Mouse (Mus musculus): ENCODE results near the gene Unc119. TPM values are rescaled to one million over a fixed set of nuclear protein-coding genes. Genes with fewer than 3 reads are reported as not detected.

Gene Unc119
- polyA plus RNA-seq (2014; fragmentation: Nextera tagmentation; extraction: Ambion mirVana): 66.2 and 73.1 TPM in 2 replicates

DNA sequence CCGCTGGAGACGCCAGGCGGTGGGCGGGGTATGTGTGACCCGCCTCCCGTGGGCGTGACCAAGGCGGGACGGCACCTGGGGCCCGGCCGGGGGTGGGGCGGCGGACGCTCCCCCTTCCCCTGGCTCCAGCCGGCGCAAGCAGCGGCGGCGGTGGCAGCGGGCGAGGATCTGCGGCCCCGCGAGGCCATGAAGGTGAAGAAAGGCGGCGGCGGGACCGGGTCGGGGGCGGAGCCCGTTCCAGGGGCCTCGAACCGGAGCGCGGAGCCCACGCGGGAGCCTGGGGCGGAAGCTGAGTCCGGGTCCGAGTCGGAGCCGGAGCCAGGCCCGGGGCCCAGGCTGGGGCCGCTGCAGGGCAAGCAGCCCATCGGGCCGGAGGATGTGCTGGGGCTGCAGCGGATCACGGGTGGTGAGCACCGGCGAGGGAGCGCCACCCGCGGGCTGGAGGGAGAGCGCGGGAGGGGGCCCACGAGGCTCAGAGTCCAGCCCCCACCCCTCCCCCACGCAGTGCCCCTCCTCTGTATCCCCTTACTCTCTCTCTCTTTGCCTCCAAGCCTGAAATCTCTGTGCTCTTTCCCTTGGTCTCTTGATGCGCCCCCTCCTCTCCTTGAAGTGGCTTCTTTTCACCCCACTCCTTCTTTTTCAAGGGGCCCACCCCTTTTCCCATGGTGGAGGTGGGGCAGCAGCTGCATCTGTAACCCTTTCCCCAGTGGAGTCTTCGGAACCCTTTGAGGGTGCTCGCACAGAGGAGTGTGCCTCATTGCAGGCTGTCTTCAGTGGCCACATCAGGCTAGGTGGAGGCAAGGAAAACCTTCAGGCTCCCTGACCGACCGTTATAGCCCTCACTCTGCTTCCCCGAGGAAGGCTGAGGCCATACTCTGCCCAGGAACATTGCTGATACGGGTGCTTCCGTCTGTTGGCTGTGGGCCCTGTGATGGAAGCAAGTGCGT is at the start of gene Unc119:
TSS of gene Unc119 (plus strand) at position 102 of the 947 bp plus-strand sequence.
- H3K9ac ChIP-seq (ENCODE audit: low read depth, low read length): peak within 1 kb of the TSS; percentile 94
- H3K9me3 ChIP-seq (ENCODE audit: control insufficient read depth, low read length): no peaks in the 10 kb centered on the region
- peak within 1 kb of the TSS; percentile 90 for H3K4me3 ChIP-seq (ENCODE audit: low read depth, low read length)
- H3K4me2 ChIP-seq (replicated peaks; ENCODE audit: low read depth, low read length): peak within 1 kb of the TSS; percentile 82
- 0 out of 2 replicates have a peak, but pooled peaks cover 3% of the 10 kb centered on the region for H3K36me3 ChIP-seq (ENCODE audit: control insufficient read depth, insufficient read depth, low read length)
- DNase-seq (ENCODE audit: low spot score): peak; percentile 87
- H3K4me1 ChIP-seq (replicated peaks; ENCODE audit: control insufficient read depth, insufficient read depth, low read length): peaks cover 4% of the 10 kb centered on the region; the same call in 1 of the 2 replicates
- H3K27ac ChIP-seq (ENCODE audit: low read depth, low read length): peak within 1 kb of the TSS; percentile 86
- peak; percentile 82 for ATAC-seq (ENCODE audit: low FRiP score)
- no peaks in the 10 kb centered on the region for H3K27me3 ChIP-seq (ENCODE audit: control insufficient read depth, insufficient read depth, low read length)
- 1% methylated on average over 64 of the region's 66 CpGs for WGBS

DNA sequence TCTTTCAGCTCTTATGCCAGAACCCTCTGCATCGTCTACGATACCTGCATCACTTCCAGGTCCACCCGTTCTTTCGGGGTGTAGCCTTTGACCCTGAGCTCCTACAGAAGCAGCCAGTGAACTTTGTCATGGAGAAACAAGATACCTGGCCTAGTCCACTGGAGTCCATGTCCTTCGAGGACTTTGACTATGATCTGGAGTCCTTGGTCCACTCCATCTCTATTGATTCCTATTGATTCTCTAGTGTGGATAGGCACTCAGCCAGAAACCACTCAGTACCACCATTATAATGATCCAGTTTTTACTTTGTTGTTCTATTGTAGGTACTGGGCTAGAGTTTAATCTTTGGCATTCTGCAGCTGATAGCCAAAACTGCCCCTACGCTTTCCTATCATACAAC is 48.7 kb upstream of the Unc119 start:
- DNase-seq (ENCODE audit: low spot score): no peak
- H3K27me3 ChIP-seq (ENCODE audit: control insufficient read depth, insufficient read depth, low read length): no peaks in the 10 kb centered on the region
- H3K4me2 ChIP-seq (replicated peaks; ENCODE audit: low read depth, low read length): no peak overlapping the region
- no peak overlapping the region for H3K4me3 ChIP-seq (ENCODE audit: low read depth, low read length)
- no peak overlapping the region for H3K9ac ChIP-seq (ENCODE audit: low read depth, low read length)
- WGBS: 97% methylated on average over 6 of the region's 6 CpGs
- peaks cover 4% of the 10 kb centered on the region; the same call in 1 of the 2 replicates for H3K36me3 ChIP-seq (ENCODE audit: control insufficient read depth, insufficient read depth, low read length)
- no peaks in the 10 kb centered on the region for H3K4me1 ChIP-seq (replicated peaks; ENCODE audit: control insufficient read depth, insufficient read depth, low read length)
- H3K27ac ChIP-seq (ENCODE audit: low read depth, low read length): no peak overlapping the region
- no peaks in the 10 kb centered on the region for H3K9me3 ChIP-seq (ENCODE audit: control insufficient read depth, low read length)
- no peak for ATAC-seq (ENCODE audit: low FRiP score)

DNA sequence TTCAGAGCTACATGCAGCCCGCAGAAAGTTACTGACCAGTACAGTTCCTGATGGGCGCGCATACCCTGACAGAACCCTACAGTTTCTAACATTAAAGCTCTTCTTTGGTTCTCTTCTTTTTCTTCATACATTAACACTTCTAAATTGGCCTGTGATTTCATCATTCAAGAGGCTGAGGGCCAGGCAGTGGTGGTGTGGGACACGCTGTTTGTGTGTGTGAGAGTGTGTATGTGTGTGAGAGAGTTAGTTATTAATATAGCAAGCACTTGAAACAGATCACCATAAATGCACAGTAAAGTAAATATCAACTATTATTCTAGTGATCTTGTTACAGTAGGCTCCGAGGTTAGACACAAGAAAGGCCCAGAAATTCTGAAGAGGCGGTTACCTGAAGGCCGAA is 42.4 kb upstream of the Unc119 start:
- Histone ChIP-seq H3K27me3 (ENCODE audit: control insufficient read depth, insufficient read depth, low read length) (no peaks in the 10 kb centered on the region), H3K4me1 (replicated peaks; ENCODE audit: control insufficient read depth, insufficient read depth, low read length) (no peaks in the 10 kb centered on the region), H3K36me3 (ENCODE audit: control insufficient read depth, insufficient read depth, low read length) (peaks cover 9% of the 10 kb centered on the region), H3K4me3 (ENCODE audit: low read depth, low read length) (peak overlapping the region; percentile 79), H3K4me2 (replicated peaks; ENCODE audit: low read depth, low read length) (peak overlapping the region; percentile 75), H3K9me3 (ENCODE audit: control insufficient read depth, low read length) (no peaks in the 10 kb centered on the region), H3K27ac (ENCODE audit: low read depth, low read length) (no peak overlapping the region), H3K9ac (ENCODE audit: low read depth, low read length) (0 out of 2 replicates have a peak overlapping the region, but pooled peaks have one; percentile 75)
- WGBS: 72% methylated on average over 7 of the region's 7 CpGs
- DNase-seq (ENCODE audit: low spot score) (no peak), ATAC-seq (ENCODE audit: low FRiP score) (0 out of 2 replicates have a peak, but pooled peaks have one; percentile 7)

DNA sequence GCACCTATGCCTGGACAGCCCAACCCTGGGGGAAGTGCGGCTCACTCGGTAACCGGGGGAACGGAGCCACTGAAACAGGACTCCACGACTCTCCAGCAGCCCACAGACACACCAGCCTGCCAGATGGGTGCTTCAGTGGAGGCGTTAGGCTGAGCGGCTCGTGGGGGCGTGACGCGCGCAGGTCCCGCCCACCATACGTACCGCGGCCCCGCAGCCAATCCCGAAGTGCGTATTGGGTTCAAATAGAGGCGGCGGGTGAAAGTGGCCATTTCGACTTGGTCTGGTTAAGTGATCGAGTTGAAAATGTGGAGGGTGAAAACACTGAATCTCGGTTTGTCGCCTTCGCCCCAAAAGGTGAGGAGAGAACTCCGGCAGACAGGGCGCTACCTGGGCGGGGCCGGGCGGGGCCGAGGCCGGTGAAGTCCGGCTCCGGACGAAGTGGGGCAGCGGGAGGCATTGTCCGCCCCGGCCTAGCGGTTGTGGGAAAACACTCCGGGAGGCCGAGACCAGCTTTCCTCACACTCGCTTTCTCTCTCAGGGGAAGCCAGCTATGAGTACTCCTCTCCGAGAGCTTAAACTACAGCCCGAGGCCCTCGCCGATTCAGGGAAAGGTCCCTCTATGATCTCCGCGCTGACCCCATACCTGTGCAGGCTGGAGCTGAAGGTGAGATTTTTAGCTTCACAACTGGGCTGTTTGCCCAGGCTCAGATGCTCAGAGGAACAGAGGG is 41.8 kb upstream of the Unc119 start, which contains the start of gene Spag5:
TSS of gene Spag5 (plus strand) at position 173 of the 728 bp plus-strand sequence.
- Histone ChIP-seq H3K9me3 (ENCODE audit: control insufficient read depth, low read length) (no peaks in the 10 kb centered on the region), H3K27me3 (ENCODE audit: control insufficient read depth, insufficient read depth, low read length) (no peaks in the 10 kb centered on the region), H3K9ac (ENCODE audit: low read depth, low read length) (peak within 1 kb of the TSS; percentile 75), H3K36me3 (ENCODE audit: control insufficient read depth, insufficient read depth, low read length) (peaks cover 9% of the 10 kb centered on the region), H3K27ac (ENCODE audit: low read depth, low read length) (0 out of 2 replicates have a peak within 1 kb of the TSS, but pooled peaks have one; percentile 6), H3K4me2 (replicated peaks; ENCODE audit: low read depth, low read length) (peak within 1 kb of the TSS; percentile 75), H3K4me1 (replicated peaks; ENCODE audit: control insufficient read depth, insufficient read depth, low read length) (no peaks in the 10 kb centered on the region), H3K4me3 (ENCODE audit: low read depth, low read length) (peak within 1 kb of the TSS; percentile 79)
- ATAC-seq (ENCODE audit: low FRiP score): peak; percentile 97
- WGBS: under 1% methylated on average over 49 of the region's 49 CpGs
- DNase-seq (ENCODE audit: low spot score): peak; percentile 94

DNA sequence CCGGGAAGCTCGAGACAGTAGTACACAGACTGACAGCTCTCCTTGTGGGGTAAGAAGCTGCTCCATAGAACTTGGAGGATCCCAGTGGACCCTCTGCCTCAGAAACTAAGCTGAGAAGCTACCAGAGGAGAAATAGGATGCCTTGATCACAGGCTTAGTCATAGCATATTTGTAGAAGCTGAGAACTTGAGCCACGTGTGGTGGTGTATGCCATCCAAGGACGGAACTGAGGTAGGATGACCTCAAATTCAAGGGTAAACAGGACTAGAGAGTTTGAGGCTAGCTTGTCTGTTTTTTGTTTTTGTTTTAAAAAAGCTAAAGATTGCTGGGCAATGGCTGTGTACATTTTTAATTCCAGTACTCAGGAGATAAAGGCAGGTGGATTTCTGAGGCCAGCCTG is 38.0 kb upstream of the Unc119 start:
- WGBS: 93% methylated on average over 4 of the region's 4 CpGs
- Histone ChIP-seq H3K36me3 (ENCODE audit: control insufficient read depth, insufficient read depth, low read length) (peaks cover 9% of the 10 kb centered on the region), H3K27me3 (ENCODE audit: control insufficient read depth, insufficient read depth, low read length) (no peaks in the 10 kb centered on the region), H3K4me2 (replicated peaks; ENCODE audit: low read depth, low read length) (no peak overlapping the region), H3K9ac (ENCODE audit: low read depth, low read length) (no peak overlapping the region), H3K9me3 (ENCODE audit: control insufficient read depth, low read length) (no peaks in the 10 kb centered on the region), H3K27ac (ENCODE audit: low read depth, low read length) (no peak overlapping the region), H3K4me1 (replicated peaks; ENCODE audit: control insufficient read depth, insufficient read depth, low read length) (no peaks in the 10 kb centered on the region), H3K4me3 (ENCODE audit: low read depth, low read length) (no peak overlapping the region)
- no peak for DNase-seq (ENCODE audit: low spot score)
- ATAC-seq (ENCODE audit: low FRiP score): no peak

DNA sequence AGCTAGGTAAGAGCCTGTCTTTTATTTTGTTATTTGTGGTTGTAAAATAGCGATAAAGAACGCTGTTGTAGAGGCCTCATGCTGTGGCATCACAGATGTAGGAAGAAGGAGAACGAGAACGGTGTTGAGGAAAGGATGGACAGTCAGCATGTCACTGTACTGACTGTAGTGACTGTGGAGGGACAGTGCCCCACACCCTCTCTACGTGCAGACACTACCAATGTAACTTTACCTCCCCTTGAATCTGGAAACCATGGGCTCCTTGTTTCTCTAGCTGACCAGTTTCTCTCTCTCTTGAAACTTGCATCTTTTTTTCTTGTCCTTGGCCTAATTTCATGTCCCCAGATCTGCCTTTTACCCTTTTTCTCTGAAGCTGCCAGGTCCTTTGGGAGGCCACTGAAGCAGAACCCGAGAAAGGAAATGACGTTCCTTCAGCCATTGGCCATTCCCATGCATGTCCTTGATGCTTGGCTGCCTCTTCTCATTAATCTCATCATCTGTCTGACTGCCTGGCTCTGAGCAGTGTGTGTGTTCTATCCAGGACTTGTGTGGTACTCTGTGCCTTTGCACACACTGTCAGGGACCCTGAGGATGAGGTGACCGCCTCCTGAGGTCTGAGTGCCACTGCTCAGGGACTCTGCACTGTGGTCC is 32.3 kb upstream of the Unc119 start:
- Histone ChIP-seq H3K36me3 (ENCODE audit: control insufficient read depth, insufficient read depth, low read length) (peaks cover 10% of the 10 kb centered on the region; the same call in 1 of the 2 replicates), H3K27me3 (ENCODE audit: control insufficient read depth, insufficient read depth, low read length) (no peaks in the 10 kb centered on the region), H3K9ac (ENCODE audit: low read depth, low read length) (no peak overlapping the region), H3K27ac (ENCODE audit: low read depth, low read length) (no peak overlapping the region), H3K4me1 (replicated peaks; ENCODE audit: control insufficient read depth, insufficient read depth, low read length) (no peaks in the 10 kb centered on the region), H3K9me3 (ENCODE audit: control insufficient read depth, low read length) (no peaks in the 10 kb centered on the region), H3K4me2 (replicated peaks; ENCODE audit: low read depth, low read length) (no peak overlapping the region), H3K4me3 (ENCODE audit: low read depth, low read length) (no peak overlapping the region)
- ATAC-seq (ENCODE audit: low FRiP score) (no peak), DNase-seq (ENCODE audit: low spot score) (no peak)
- WGBS: 80% methylated on average over 8 of the region's 8 CpGs

DNA sequence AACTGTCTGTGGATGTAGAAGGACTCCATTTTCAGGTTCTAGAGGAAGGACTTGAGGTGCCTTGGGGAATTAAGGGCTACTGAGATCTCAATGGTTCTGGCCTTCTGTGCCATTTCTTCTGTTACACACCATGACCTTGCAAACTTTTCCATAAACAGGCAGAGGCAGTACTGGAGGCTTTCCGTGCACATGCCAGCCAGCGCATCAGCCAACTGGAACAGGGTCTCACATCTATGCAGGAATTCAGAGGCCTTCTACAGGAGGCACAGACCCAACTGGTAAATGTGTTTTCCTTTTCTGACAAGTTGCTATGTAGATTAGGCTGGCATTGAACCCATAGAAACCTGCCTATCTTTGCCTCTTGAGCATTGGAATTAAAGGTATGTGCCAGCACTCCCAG is 29.6 kb upstream of the Unc119 start:
- Histone ChIP-seq H3K36me3 (ENCODE audit: control insufficient read depth, insufficient read depth, low read length) (peaks cover 17% of the 10 kb centered on the region), H3K4me3 (ENCODE audit: low read depth, low read length) (no peak overlapping the region), H3K4me1 (replicated peaks; ENCODE audit: control insufficient read depth, insufficient read depth, low read length) (no peaks in the 10 kb centered on the region), H3K9me3 (ENCODE audit: control insufficient read depth, low read length) (no peaks in the 10 kb centered on the region), H3K4me2 (replicated peaks; ENCODE audit: low read depth, low read length) (no peak overlapping the region), H3K9ac (ENCODE audit: low read depth, low read length) (no peak overlapping the region), H3K27ac (ENCODE audit: low read depth, low read length) (no peak overlapping the region), H3K27me3 (ENCODE audit: control insufficient read depth, insufficient read depth, low read length) (no peaks in the 10 kb centered on the region)
- ATAC-seq (ENCODE audit: low FRiP score) (no peak), DNase-seq (ENCODE audit: low spot score) (no peak)
- WGBS: 100% methylated on average over 2 of the region's 2 CpGs

DNA sequence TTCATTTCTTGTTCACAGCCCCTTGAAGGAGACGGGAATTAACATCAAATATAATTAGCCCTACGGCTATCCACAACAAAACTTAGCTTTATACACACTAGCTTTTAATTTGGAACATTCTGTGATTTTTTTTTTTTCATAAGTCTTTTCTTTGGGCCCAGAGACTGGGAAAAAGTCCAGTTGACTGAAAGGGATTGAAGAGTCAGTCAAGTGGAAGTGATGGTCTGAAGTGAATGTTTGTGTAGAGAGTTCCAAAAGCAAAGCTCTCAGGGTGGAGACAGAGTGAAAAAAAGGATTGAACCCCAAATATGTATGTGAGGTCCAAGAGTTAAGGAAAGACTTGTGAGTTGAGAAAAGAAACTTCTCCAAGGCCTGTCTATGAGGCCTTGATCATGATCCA is 24.9 kb upstream of the Unc119 start:
- no peaks in the 10 kb centered on the region for H3K27me3 ChIP-seq (ENCODE audit: control insufficient read depth, insufficient read depth, low read length)
- ATAC-seq (ENCODE audit: low FRiP score): no peak
- no peaks in the 10 kb centered on the region for H3K9me3 ChIP-seq (ENCODE audit: control insufficient read depth, low read length)
- H3K4me1 ChIP-seq (replicated peaks; ENCODE audit: control insufficient read depth, insufficient read depth, low read length): no peaks in the 10 kb centered on the region
- H3K4me2 ChIP-seq (replicated peaks; ENCODE audit: low read depth, low read length): no peak overlapping the region
- H3K4me3 ChIP-seq (ENCODE audit: low read depth, low read length): no peak overlapping the region
- no peak overlapping the region for H3K27ac ChIP-seq (ENCODE audit: low read depth, low read length)
- H3K36me3 ChIP-seq (ENCODE audit: control insufficient read depth, insufficient read depth, low read length): peaks cover 12% of the 10 kb centered on the region
- no peak overlapping the region for H3K9ac ChIP-seq (ENCODE audit: low read depth, low read length)
- 93% methylated on average over 2 of the region's 2 CpGs for WGBS
- no peak for DNase-seq (ENCODE audit: low spot score)
